Mouse (Mus musculus) neural tube, embryonic 14.5 days (tissue): ENCODE results near the gene Zfp386. TPM values are rescaled to one million over a fixed set of nuclear protein-coding genes. Genes with fewer than 3 reads are reported as not detected.
A peak's percentile ranks its signal among the peaks of the same experiment; 100 is the strongest.

ENCODE experiments used
- ATAC-seq: fragments of 200-750 bp; cut with Nextera tagmentation; 2 replicates; pipeline ENCODE4 v1.8.0; 2017; ENCODE audit warnings: low read depth, mild to moderate bottlenecking, moderate TSS enrichment, moderate library complexity
- H3K27ac ChIP-seq: fragments of 300-500 bp; sonication (generic); 2 replicates; pipeline ENCODE4 v1.5.1; 2014; ENCODE audit warnings: low read depth, mild to moderate bottlenecking, control low read depth, low read length, moderate library complexity, mixed read lengths
- H3K27me3 ChIP-seq: fragments of 300-500 bp; sonication (generic); 2 replicates; pipeline ENCODE4 v1.6.1; 2014; ENCODE audit warnings: low read length; ENCODE audit not compliant: control insufficient read depth, insufficient read depth
- H3K36me3 ChIP-seq: fragments of 300-500 bp; sonication (generic); 2 replicates; pipeline ENCODE4 v1.6.1; 2014; ENCODE audit warnings: low read length, mixed read lengths; ENCODE audit not compliant: control insufficient read depth, insufficient read depth
- H3K4me1 ChIP-seq: fragments of 300-500 bp; sonication (generic); 2 replicates; pipeline ENCODE4 v1.6.1; 2014; ENCODE audit warnings: low read length; ENCODE audit not compliant: control insufficient read depth, insufficient read depth
- H3K4me2 ChIP-seq: fragments of 300-500 bp; sonication (generic); 2 replicates; pipeline ENCODE4 v1.6.1; 2014; ENCODE audit warnings: mild to moderate bottlenecking, low read depth, low read length, control low read depth
- H3K4me3 ChIP-seq: fragments of 300-500 bp; sonication (generic); 2 replicates; pipeline ENCODE4 v1.5.1; 2014; ENCODE audit warnings: low read depth, low read length, control low read depth, mixed read lengths
- H3K9ac ChIP-seq: fragments of 300-500 bp; sonication (generic); replicated peaks from 2 replicates; pipeline ENCODE4 v1.6.1; 2014; ENCODE audit warnings: low read depth, mild to moderate bottlenecking, control low read depth, low read length, mixed read lengths
- H3K9me3 ChIP-seq: fragments of 300-500 bp; sonication (generic); 2 replicates; pipeline ENCODE4 v1.6.1; 2016; ENCODE audit warnings: low read length; ENCODE audit not compliant: control insufficient read depth
- WGBS: fragments of 180-500 bp; shearing (Covaris S2); extraction: QIAGEN DNeasy Blood & Tissue Kit; methylation state at CpG from one replicate; pipeline ENCODE4 v1.1.7; 2014; 5-methylcytosine and 5-hydroxymethylcytosine counted together
- polyA plus RNA-seq: library from polyadenylated mRNA; unstranded; fragments of >200 nt; fragmentation: Nextera tagmentation; extraction: Ambion mirVana; gene quantifications from 2 replicates; pipeline ENCODE4 v1.2.1, GENCODE M21; 2014

The Zfp386 gene
- polyA plus RNA-seq, 1 experiment from 2014 or later: 58.4 TPM

- Histone ChIP-seq H3K36me3 (peaks cover 7% of the 10 kb centered on the region), H3K9me3 (peaks cover 5% of the 10 kb centered on the region), H3K27me3 (no peaks in the 10 kb centered on the region), H3K9ac (no peak overlapping the region), H3K4me3 (no peak overlapping the region), H3K4me1 (peaks cover 13% of the 10 kb centered on the region), H3K27ac (no peak overlapping the region), H3K4me2 (no peak overlapping the region)
- no peak for ATAC-seq
- 93% methylated on average over 6 of the region's 6 CpGs for WGBS
These were observed 2.2 kb downstream of the Zfp386 start for GRCm38 (mm10) chr12:116049701-116050100.

DNA sequence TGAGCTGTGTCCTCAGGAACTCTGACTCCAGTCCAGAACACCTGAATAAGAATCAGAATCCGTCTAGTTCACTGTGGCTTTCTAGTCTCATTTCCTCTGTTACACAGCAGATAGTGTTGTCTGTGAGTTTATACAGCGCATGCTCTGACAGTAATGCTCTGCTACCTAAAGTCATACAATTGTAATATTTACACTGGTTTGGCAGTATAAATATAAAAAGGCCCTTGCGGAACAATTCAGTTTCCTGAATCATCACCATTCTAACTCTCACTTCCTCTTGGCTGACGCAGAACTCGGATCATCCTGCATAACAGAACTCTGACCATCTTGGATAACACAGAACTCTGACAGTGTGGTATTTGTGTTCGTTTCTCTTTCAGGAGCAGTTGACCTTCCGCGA, 6.8 kb downstream of the Zfp386 start:
- Histone ChIP-seq H3K27me3 (no peaks in the 10 kb centered on the region), H3K4me2 (no peak overlapping the region), H3K4me3 (no peak overlapping the region), H3K27ac (no peak overlapping the region), H3K9ac (no peak overlapping the region), H3K36me3 (peaks cover 38% of the 10 kb centered on the region), H3K4me1 (peaks cover 4% of the 10 kb centered on the region), H3K9me3 (peaks cover 9% of the 10 kb centered on the region)
- ATAC-seq: no peak
- 95% methylated on average over 8 of the region's 8 CpGs for WGBS

DNA sequence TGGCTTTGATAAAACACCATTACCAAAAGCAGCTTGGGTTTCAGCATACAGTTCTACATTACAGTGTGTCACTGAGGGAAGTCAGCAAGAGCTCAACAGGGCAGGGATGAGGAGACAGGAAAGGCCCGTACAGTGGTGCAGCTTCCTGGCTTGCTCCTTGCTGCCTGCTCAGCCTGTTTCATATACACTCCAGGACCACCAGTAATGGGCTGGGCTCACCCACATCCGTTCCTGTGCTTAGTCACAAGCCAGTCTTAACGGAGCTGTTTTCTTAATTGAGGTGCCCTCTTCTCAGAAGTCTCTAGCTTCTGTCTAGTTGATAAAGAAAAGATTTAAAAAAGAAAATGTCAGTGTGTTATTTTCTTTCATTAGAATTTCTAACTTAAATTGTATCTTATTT, 8.6 kb downstream of the Zfp386 start:
- Histone ChIP-seq H3K27me3 (no peaks in the 10 kb centered on the region), H3K4me3 (no peak overlapping the region), H3K4me2 (no peak overlapping the region), H3K27ac (no peak overlapping the region), H3K4me1 (no peaks in the 10 kb centered on the region), H3K9ac (no peak overlapping the region), H3K36me3 (peaks cover 53% of the 10 kb centered on the region), H3K9me3 (peaks cover 20% of the 10 kb centered on the region)
- WGBS: 92% methylated on average over 3 of the region's 3 CpGs
- no peak for ATAC-seq

DNA sequence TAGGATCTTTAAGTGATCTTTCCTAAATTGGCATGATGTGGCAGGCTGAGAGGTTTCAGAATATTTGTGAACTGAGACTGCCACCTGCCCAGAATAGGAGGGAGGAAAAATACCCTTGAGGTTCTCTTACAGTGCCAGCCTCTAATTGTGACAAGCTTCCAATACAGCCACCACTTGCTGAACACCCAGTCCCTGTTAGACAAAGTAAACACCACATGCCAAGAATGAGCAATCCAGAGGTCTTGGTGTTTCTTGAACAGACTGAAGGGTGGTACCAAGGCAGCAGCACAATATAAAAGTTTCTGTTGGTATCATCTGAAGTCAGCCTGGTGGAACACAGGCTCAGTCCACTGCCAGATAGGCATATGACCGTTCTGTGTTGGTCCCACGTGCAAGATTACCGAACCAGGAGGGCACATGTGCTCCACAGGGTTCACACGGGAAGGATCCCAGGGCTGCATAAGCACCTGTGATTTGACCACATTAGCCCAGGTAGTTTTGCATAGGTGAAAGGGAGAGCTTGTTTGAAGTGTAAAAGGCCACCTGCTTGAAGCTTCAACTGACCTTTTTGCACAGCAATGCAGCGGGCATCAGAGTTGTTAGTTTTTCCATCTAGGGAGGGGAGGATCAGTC, 14.2 kb downstream of the Zfp386 start:
- H3K4me2 ChIP-seq: no peak overlapping the region
- ATAC-seq: 0 out of 2 replicates have a peak, but pooled peaks have one; percentile 18
- 94% methylated on average over 5 of the region's 5 CpGs for WGBS
- no peaks in the 10 kb centered on the region for H3K27me3 ChIP-seq
- H3K4me3 ChIP-seq: no peak overlapping the region
- peaks cover 14% of the 10 kb centered on the region for H3K9me3 ChIP-seq
- no peak overlapping the region for H3K27ac ChIP-seq
- peaks cover 39% of the 10 kb centered on the region for H3K36me3 ChIP-seq
- no peak overlapping the region for H3K9ac ChIP-seq
- H3K4me1 ChIP-seq: no peaks in the 10 kb centered on the region

DNA sequence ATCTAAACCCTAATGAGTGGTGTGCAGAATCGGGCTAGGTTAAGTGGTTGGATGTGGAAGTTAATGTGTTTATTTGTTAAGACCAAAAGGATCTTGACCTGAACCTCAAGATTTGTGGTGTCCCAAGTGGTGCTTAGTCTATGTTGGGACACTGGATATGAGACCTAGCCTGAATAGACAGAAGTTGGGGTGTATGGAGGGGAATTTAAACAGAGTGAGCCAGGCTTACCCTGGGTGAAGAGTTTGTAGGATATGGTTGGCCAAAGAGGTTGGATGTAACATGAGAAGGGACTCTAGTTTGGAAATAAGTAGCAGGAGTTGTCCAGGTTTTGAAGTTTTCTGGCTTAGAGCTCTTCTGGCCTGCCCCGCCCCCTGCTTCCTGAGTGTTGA, 14.7 kb downstream of the Zfp386 start:
- H3K4me3 ChIP-seq: no peak overlapping the region
- H3K27ac ChIP-seq: no peak overlapping the region
- no peaks in the 10 kb centered on the region for H3K4me1 ChIP-seq
- 95% methylated on average over 2 of the region's 2 CpGs for WGBS
- H3K9me3 ChIP-seq: peaks cover 14% of the 10 kb centered on the region
- H3K9ac ChIP-seq: no peak overlapping the region
- H3K27me3 ChIP-seq: no peaks in the 10 kb centered on the region
- H3K4me2 ChIP-seq: no peak overlapping the region
- H3K36me3 ChIP-seq: peaks cover 33% of the 10 kb centered on the region
- ATAC-seq: no peak

DNA sequence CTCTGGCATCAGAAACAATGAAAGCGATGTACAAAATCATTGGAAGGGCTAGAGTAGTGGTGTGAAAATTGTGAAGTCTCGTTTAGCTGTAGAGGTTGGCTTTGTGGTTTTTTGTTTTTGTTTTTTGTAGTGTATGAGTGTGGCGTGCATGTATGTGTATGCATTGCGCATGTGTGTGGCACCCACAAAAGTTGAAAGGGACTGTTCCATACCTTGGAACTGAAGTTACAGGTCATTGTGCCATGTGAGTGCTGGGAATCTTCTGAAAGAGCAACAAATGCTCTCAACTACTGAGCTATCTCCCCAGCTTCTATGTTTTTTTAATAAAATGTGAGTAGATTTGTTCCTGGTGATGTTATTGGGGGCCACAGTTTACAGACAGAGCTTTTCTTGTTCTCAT, 15.5 kb downstream of the Zfp386 start:
- Histone ChIP-seq H3K27me3 (no peaks in the 10 kb centered on the region), H3K9ac (no peak overlapping the region), H3K4me2 (no peak overlapping the region), H3K9me3 (peaks cover 14% of the 10 kb centered on the region), H3K27ac (no peak overlapping the region), H3K36me3 (peaks cover 28% of the 10 kb centered on the region), H3K4me3 (no peak overlapping the region), H3K4me1 (no peaks in the 10 kb centered on the region)
- WGBS: 93% methylated on average over 4 of the region's 4 CpGs
- ATAC-seq: no peak

- H3K4me1 ChIP-seq: no peaks in the 10 kb centered on the region
These were observed 23.5 kb downstream of the Zfp386 start for GRCm38 (mm10) chr12:116071023-116071422.

GRCm38 (mm10) chr12:116077074-116077854, 29.7 kb downstream of the Zfp386 start, which contains the start of gene Vipr2:
Gene Vipr2 (plus strand): TSS chr12:116077726.
- Histone ChIP-seq H3K27me3 (0 out of 2 replicates have a peak, but pooled peaks cover 3% of the 10 kb centered on the region), H3K4me2 (peak within 1 kb of the TSS; percentile 94), H3K36me3 (no peaks in the 10 kb centered on the region), H3K9me3 (no peaks in the 10 kb centered on the region), H3K27ac (no peak within 1 kb of the TSS), H3K4me3 (peak within 1 kb of the TSS; percentile 51), H3K9ac (peak within 1 kb of the TSS; percentile 65), H3K4me1 (no peaks in the 10 kb centered on the region)
- 6% methylated on average over 31 of the region's 33 CpGs for WGBS
- ATAC-seq: peak; percentile 92

More at GRCm38 (mm10) chr12:116071023-116071422, 23.5 kb downstream of the Zfp386 start:
- Histone ChIP-seq H3K4me2 (no peak overlapping the region), H3K9me3 (no peaks in the 10 kb centered on the region), H3K36me3 (no peaks in the 10 kb centered on the region), H3K27ac (no peak overlapping the region), H3K27me3 (no peaks in the 10 kb centered on the region), H3K9ac (no peak overlapping the region), H3K4me3 (no peak overlapping the region)
- 23% methylated on average over 3 of the region's 3 CpGs for WGBS
- ATAC-seq: peak; percentile 89

DNA sequence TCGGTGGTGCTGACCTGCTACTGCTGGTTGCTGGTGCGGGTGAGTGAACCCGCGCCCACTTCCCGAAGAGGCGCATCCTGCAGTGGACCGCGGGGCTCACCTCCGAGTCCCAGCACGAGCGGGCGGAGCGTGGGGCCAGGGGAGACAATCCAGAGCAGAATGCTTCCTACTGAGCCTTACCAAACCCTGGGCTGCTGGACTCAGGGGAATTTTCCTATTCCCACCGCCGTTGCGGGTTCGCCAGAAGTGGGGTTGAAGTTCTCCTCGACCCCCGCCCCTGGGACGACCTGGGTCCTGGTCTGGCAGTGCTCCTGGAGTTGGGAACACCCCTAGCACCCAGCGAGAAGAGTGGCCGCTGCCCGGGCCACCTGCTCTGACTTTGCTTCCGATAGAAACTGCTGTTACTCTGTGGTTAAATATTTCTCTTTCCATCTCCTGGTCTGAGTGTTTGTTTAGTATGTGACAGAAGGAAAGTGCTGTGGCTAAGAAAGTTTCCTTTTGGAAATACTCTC, 30.4 kb downstream of the Zfp386 start:
- Histone ChIP-seq H3K9ac (peak overlapping the region; percentile 65), H3K4me1 (no peaks in the 10 kb centered on the region), H3K36me3 (no peaks in the 10 kb centered on the region), H3K27ac (no peak overlapping the region), H3K4me2 (peak overlapping the region; percentile 94), H3K4me3 (peak overlapping the region; percentile 51), H3K27me3 (0 out of 2 replicates have a peak, but pooled peaks cover 3% of the 10 kb centered on the region), H3K9me3 (no peaks in the 10 kb centered on the region)
- WGBS: under 1% methylated on average over 24 of the region's 24 CpGs
- no peak; the same call in 1 of the 2 replicates for ATAC-seq
